Mouse (Mus musculus) cerebellum, adult 8-10 months (tissue): Measurements from ENCODE around the gene Acpp.

Experiments
- DNase-seq: peaks from one replicate; pipeline ENCODE4 v3.0.0; 2022

Gene Acpp

DNA sequence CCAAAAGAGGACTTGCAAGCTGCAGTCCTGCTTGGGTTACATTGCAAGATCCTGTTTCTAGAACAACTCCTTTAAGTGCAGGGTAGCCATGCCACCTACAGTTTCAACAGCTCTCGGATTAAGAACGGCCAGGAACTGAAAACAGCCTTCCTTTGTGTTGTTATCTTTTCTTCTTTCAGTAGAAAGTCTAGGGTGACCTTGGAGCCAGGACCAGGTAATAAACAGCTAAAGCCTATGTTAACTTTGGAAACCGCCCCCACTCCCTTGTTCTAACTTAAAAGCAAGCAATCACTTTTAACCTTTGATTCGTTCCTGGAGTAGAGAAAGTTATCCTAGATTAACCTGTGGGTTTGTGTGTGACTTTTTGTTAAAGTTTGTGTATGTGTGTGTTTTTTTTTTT, 33.2 kb downstream of the Acpp start:
- DNase-seq, result no peak

DNA sequence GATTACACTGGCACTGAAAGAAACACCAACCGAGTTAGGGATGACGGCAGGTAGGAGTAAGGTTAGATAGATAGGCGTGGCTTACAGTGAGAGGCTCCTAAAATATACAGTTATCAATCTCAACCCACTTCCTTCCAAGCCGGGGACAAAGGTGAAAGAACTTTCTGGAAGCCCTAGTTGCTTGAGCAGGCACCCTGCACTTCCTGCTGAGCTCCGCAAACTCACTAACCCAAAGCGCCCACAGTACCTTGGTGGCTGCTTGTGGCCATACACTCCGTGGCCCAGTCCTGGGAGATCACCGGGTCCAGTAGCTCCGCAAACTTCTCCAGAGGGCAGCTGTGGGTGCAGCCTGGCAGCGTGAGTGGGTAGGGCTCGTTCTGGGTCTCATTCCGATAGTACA, 37.0 kb downstream of the Acpp start:
- no peak for DNase-seq

DNA sequence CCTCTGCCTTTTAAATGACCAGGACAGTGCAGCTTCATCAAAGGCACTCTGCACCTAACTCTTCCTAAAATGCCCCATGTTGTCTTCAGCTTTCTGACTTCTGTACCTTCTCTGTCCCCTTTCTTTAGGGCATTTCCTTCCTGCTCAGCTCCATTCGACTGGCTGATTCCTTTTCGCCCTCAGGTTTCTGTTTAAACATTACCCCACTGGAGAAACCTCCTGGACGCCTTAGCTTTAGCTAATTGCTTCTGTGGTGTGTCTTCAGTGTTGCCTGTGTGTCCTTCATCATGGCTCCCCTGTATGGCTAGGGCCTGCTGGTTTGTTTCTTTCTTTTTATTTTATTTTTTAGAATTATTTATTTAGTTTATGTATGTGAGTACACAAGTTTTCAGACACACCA, 40.5 kb downstream of the Acpp start:
- no peak for DNase-seq

DNA sequence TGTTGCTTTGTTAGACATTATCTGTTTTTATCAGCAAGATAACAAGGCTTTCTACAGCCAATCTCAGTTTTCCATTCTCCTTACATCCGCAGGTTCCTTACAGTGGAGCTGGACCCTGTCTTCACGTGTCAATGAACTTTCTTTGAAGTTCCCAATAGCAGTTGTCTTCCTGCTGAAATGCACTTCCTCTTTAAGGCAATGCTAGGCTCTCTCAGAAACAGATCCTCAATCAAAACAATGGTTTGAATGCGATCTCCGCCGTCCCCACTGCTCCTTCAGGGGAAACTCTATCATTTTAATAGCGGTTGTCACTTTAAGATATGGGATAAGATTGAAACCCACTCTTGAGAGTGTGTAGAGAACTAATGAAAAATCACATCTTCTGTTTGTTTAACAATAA, 52.6 kb downstream of the Acpp start:
- no peak for DNase-seq

DNA sequence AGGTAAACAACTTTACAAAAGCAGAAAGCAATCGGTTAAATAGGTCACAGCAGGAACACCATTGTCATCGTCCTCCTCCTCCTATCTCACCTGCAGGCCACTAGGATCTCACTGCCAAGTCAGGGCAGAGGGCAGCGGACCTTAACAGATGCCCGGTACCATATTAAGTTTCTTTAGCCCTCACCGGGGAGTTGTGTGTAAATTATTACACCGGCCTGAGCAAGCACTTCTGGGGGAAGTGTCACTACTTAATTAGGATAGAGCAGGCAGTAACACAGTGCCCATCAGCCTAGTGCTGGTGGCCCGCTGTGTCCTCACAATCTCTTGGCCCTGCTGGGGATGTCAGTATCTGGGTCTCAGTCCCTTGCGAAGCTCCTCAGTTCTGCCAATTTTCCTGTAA, 55.0 kb downstream of the Acpp start:
- DNase-seq, result no peak

DNA sequence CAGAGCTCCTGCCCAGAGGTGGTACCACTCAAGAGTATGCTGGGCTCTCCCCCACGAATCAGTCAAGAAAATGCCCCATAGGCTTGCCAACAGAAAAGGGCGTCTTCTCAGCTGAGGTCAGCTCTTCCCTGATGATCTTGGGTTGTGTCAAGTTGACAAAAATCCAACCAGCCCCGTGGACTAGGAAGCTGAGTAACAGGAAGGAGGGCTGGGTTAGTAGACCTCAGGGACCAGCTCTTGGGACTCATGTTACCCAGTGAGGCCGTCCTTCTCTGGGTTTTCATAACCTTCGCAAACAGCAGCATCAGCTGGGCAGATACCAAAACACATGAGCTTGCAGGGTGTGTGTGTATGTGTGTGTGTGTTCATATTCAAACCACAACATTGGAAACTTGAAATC, 55.8 kb downstream of the Acpp start:
- no peak for DNase-seq

DNA sequence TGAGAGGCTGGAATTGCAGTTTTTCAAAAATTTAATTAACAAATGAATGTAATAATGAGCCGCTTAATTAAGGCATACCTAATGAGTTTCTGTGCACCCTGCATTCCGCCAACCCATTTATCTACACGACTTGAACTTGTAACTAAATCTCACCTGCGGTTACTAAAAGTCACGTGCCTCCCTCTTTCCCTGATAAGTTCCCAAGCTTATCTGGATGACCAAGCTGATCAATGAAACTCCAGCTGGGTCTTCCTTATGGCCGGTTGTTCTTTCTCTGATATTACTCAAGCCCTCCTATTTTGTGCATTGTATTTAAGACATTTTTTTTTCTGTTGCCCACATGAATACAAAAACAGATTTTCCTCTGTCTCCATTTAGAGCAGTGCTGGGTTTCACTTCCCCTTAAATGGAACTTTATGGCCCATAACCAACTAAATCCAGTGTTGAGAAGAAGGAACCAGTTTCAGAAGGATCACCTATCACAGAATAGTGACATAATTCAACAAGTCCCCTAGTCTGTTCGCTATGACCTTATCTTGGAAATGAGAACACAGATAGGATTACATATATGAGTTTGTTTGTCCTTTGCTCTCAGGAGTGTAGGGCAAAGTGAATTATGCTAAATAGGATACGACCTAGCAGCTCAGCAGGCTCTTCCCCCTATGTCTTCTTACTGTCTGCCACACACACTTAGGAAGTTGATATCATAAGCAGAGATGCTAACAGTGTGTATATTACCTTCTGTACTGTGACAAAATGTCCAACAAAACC, 56.6 kb downstream of the Acpp start:
- DNase-seq, result no peak

DNA sequence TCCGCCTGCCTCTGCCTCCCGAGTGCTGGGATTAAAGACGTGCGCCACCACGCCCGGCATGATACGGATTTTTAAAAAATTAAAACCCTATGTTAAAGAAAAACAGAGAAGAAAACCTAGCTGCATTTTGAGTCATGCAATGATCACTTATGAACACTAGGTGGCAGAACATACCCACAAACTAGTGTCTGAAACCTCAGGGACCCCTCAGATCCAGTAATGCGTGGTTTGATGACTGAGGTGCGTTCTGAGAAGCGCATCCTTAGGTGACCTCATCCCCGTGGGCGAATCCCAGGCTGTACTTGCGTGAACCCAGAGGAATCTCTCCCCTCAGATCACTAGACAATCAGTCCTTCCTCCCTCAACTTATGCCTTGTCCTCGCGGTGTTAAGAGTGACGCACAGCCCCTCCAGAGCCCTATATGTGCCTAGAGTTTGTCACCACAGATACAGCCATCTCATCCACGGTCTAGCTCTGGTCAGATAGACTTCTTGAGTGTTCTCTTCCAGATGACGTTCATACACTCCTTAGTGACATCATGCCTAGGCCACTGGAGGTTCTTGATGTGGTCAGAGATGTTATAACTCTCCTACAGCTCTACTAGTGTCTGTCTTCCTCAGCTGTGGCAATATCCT, 59.9 kb downstream of the Acpp start:
- peak; percentile 12 for DNase-seq

DNA sequence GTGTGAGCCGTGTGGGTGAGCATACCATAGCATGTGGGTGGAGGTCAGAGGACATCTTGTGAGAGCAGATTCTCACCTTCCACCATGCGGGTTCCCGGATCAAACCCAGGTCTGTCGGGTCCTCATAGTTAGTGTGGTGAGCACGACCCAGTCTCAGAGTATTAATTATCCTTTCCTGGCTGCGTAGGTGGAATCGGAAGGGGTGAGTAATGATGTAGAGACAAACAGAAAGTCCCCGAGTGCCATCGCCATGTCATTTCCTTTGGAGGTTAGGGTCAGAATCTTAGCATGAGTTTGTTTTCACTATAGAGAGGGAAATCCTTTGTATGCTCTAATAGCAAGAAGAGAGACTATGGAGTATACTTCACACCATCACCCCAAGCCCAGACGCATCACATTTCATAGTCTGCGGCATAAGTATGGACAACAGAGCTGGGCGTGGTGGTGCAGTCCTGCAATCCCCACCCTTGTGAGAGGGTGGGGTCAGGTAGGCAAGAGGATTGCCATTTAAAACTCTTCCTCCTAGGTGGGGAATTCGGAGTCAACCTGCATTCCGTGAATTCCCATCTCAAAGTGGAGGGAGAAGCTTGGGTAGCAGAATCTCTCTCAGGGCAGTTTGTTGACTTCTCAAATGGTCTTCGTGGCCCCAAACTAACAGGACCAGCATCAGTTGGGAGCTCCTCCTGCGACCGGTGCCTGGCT, 62.3 kb downstream of the Acpp start:
- DNase-seq, result no peak

DNA sequence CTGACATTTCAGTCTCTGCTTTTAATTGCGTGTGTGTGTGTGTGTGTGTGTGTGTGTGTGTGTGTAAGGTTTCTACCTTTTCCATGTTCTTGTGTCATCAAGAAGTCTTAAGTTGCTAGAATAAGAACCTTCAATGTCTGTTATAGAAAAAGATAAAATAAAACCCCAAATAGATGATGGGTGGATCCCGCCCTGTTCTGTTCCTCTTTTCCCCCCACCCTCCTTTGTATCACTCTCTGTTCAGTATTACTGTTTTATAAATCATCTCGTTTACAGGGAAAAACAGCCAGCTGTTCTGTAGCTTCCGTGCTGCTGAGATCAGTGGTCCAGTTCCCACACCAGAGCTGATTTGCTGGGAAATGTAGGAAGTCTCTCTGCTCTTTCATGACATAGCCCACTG, 65.5 kb downstream of the Acpp start:
- no peak for DNase-seq

DNA sequence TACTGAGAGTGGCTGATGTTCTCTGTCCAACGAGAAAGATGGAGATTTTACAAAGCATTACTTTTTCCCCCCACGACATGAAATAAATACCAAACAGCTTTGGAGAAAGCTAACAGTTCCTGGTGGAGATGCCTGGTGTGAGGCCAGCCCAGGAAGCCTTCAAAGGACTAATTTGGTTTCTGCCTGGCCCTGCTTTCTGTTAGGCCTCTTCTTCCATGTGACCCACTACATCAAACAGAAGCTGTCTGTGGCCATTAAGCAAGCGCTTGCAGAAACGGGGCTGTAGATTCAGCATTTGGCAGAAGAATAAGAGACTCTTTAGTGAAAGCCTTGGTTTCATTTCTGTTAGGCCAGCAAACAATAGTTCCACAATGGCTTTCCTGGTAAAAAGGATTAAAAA, 65.9 kb downstream of the Acpp start:
- DNase-seq, result no peak

DNA sequence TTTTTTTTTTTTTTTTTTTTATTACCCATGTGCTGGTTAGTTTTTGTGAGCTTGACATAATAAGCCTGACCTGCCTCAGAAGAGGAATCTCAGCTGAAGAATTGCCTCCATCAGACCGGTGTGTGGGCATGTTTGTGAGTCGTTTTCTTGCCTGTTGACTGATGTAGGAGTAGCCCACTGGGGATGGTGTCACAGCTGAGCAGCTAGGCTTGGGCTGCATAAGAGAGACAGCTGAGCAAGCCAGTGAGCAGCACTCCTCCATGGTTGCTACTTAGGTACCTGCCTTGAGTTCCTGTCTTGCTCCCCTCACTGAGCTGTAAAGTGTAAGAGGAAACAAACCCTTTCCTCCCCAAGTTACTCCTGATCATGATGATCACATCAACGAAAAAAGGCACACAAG, 67.6 kb downstream of the Acpp start:
- no peak for DNase-seq

DNA sequence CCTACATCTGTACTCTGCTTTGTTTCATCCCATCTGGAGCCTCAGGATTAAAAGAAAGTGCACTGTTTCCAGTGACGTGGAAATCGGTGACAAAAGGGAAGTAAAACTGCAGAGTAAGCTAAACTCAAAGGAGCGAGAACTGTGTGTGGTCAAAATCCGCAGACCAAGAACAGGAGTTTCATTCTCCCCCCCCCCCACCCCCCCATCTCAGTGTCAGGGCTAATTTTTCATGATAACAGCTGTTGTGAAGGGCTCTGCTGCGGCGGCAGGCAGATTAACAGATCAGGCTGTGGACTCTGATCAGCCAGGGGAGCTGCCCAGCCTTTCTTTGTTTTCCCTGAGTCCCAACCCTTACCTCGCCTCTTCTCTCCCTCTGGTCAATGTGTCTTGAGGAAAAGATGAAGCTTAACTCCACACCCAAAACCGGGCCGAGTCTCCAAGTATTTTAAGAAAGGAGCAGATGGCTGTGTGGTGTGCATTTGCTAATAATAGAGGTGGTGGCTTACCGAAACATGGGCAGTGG, 68.1 kb downstream of the Acpp start:
- no peak for DNase-seq

DNA sequence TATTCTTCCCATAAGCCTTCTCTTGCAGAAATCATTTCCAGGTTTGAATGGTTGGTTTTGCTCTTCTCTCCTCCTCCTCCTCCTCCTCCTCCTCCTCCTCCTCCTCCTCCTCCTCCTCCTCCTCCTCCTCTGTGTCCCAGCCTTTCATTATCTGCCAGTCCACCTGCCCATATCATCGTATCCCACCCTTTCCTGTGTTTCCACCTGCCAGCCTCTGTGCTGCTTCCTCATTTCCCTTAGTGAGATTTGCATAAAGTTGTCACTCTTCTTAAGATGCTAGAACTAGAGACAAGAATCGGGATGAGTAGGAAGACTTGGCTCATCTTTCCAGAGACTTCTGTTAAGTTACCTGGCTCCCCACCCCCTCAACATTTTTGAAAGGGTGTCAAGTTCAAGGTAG, 73.0 kb downstream of the Acpp start:
- DNase-seq, result no peak

DNA sequence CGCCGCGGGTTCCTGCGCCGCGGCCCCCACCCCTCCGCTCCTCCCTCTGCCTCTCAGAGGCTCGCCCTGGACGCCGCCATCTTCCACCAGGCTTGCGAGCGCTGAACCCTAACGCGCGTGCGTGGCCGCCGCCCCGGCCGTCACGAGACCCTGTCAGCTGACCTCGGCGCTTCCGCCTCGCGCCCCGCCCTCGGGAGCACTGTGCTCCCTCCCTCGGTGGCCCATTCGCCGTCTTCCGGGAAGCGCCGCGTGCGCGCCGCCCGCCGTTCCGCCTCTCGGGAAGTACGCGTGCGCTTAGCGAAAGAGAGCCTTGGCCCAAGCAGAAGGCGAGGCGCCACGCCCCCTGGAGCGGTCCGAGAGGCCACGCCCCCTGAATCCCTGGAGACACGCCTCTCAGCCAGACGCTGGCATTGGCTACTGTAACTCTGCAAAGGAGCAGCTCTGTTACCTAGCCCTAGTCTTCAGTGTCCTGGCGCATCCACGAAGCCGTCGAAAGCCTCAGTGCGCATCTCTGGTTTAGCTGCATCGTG, 74.7 kb downstream of the Acpp start, which contains the start of gene Dnajc13:
Dnajc13 (minus strand) TSS at position 108 of the 530 bp plus-strand sequence.
- DNase-seq, result peak; percentile 96

DNA sequence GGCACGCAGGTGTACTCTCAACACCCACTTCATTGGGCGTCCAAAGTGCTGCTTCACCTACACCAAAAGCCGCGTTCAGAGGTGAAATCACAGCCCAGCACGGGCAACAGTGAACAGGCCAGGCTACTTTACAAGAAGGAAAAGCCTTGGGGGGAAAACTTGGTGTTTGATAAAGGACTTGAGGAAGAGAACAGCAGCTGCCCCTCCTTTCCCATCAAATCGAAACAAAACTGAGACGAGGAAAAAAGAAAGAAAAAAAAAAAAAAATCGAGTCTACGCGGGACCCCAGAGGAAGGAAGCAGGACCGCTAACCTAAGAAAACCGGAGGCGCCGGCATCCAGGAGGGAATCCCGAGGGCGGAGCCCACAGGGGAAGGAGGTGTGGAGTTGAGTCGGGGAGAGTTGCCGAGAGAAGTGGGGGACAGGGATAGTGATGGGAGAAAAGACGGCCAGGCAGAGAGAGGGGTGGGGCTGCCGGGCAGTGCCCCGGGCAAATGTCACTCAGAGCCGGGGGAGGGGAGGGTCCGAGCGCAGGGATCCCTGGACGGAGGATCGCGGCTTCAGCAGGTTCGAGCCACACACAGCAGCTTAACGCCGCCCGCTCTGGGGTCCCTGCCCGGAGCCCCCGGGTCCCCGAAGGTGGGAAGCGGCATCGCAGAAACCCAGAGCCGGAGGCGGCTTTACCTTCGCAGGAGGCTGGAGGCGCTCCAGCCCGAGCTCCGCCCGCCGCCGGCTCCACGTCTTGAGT, 75.4 kb downstream of the Acpp start:
- DNase-seq, result no peak

DNA sequence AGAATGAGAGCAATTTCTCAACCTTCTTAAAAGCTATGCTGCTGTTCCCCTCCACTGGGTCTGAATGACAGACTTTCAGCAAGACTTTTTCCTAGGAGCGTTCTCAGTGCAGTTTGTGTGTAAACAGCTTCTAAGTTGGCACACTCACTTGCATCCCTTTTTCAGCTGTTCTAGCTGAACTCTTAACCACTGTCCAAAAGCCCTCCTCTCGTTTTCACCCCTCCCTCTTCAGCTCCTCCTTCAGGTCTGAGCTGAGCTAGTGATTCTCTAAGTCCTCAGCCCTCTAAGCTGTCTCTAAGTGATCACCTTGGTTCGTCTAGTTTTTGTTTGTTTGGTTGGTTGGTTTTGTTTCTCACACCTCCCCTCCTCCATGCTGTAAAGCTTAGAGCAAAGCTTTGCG, 77.2 kb downstream of the Acpp start:
- DNase-seq, result no peak

DNA sequence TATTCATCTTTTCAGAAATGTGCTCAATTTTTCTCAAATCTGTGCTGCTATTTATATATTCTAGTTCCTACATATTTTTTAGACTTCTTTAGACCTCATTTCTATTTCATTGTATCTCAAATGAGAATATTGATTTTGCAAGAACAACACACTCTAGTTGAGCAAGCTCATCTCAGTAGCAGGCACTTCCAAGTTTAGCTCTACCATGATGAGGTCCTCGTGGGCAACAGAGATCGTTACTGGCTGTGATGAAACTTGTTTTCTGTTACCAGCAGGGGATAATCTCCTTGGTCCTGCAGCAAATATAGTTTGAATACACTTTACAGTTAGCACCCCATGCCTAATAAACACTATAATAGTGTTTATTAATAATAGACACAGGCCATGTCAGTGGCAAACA, 81.5 kb downstream of the Acpp start:
- DNase-seq, result no peak

DNA sequence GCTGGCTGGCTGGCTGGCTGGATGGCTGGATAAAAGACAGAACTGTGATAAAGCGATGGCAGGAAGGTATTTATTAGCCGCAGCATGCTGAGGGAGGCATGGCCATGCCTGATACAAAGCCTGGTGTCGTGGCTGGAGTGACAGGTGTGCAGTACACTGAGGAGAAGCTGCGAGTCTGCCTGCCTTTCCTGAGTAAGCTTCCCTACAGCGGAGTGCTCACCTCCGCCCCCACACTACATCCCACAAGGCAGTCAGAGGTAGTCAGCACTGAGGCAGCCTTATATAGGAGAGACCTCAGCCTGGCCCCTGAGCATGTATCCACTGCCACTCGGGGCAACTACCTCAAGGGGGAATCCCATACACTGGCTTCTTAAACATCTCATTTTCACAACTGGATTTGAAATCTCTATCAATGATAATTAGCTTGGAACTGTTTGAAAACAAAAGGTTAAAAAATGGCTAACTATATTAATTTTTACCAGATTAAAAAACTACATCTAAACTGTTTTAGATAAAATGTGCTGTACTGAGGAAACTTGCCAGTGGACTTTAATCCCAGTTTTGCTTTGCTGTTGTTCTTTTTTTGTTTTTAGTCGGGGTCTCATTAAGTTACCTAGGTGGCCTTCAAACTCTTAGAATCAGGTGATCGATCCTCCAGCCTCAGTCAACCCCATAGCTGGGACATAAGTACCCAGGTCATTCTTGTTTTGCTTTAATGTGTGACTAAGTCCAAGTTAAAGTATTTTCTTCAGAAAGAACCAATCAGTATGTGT, 83.0 kb downstream of the Acpp start:
- no peak for DNase-seq

DNA sequence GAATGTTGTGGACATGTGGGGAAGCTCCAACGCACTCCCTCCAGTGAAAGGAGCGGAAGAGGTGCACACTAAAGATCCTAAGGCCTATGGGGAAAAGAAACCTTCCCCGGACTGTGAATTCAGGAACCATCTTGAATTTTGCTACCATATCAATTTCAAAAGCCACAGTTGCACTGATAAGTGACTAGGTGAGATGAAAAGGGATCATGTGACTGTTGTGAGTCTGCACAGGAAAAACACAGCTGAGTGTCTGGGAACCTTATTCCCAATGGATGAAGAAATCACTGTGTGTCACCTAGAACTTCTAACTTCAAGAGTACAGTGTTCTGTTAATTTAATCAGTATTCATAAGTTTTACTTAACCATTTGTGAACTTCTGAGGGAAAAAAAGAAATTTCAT, 84.9 kb downstream of the Acpp start:
- no peak for DNase-seq

DNA sequence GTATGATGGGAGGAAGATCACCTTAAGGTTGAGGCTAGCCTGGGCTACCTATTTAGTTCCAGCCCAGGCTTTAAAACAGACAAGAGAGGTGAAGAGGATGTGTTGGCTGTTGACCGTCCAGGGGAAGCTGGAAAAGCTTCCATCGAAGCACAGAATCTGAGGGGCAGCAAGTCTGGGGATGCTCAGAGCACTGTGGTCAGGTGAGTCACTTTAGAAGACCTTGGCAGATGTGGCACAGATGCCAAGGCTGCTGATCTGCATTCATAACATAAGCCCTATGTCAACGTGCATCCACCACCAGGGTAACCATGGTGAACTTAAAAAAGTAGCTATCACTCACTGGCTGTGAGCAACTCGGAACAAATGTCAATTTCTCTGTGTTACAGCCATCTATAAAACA, 85.9 kb downstream of the Acpp start:
- DNase-seq, result no peak

DNA sequence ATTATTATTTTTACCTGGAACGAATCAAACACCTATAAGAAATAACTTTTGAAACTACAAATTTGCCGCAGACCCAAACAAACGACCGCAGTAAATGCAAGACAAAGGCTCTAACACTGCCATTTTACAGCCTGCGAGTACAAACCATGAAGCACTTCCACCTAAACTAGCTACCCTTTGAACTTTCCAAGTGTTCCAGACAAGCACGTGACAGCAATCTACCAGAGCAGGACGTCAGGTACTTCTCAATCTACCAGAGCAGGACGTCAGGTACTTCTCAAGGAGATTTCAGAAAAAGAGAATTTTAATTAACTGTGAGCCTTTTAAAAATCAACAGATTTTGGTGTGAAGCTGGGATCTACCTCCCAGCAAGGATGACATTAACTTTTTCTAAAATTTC, 86.4 kb downstream of the Acpp start:
- no peak for DNase-seq
